Mouse (Mus musculus) layer of hippocampus, adult 9-11 months (tissue): Measurements from ENCODE around the gene Tpr.

ENCODE experiments used
- DNase-seq: peaks from one replicate; pipeline ENCODE4 v3.0.0; 2022

The Tpr gene

GRCm38 (mm10) chr1:150392638-150393487 is at the start of gene Tpr, which contains the start of gene Odr4:
Tpr (plus strand) TSS chr1:150392838.
Odr4 (minus strand) TSS chr1:150393080.
- DNase-seq, result peak; percentile 99

DNA sequence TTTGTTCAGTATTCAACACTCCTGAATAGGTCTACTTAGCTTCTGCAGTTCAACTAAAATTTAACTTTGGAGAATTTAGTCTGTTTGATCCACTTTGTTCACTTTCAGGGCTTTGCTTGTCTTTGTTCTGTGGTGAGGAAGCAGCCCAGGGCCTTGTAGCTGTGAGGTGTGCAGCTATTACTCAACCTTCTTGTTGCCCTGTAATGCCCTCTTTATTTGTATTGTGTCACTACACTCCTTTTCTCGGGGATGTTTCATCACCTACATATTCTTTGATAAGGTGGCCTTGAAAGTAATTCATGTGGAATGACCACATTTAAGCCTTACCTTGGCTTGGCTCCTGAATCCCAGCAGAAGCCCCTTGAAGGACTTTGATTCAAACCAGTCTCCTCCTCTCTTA is 31.8 kb upstream of the Tpr start:
- DNase-seq, result no peak

DNA sequence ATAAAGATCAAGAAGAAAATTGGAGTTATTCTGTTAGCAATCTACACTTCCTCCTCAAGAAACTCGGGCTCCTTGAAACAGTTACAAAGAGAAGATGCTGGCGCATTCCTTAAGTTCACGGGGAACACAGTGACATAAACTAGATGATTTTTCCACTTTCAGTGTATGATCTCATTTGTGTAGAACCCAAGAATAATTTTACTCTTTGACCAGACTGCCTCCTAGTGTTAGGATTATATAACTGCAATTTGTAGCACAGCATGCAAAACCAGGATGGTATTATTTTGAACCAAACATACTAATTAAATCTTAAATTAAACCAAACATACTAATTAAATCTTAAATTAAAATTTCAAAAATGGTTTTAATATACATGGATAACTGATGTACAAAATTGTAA is 19.7 kb upstream of the Tpr start:
- DNase-seq, result no peak

GRCm38 (mm10) chr1:150374247-150374646 is 18.4 kb upstream of the Tpr start:
- DNase-seq, result no peak

GRCm38 (mm10) chr1:150384138-150384537 is 8.5 kb upstream of the Tpr start:
- peak; percentile 56 for DNase-seq

- DNase-seq, result no peak
Observed at GRCm38 (mm10) chr1:150387572-150387971, 5.1 kb upstream of the Tpr start.

- no peak for DNase-seq
Observed at GRCm38 (mm10) chr1:150389390-150390129, 3.1 kb upstream of the Tpr start.

GRCm38 (mm10) chr1:150391931-150392637 is 554 bp upstream of the Tpr start:
- no peak for DNase-seq

DNA sequence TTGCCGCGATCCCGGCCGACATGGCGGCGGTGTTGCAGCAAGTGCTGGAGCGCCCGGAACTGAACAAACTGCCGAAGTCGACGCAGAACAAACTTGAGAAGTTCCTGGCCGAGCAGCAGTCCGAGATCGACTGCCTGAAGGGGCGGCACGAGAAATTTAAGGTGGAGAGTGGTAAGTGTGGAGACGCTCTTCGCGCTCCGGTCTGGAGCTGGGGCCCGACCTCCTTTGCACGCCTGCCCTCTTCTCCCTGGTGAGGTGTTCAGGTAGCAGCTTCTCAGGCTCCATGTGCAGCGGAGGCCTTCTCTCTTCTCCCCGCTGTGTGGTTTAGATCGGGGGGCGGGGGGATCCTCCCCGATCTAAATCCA is 832 bp downstream of the Tpr start:
- no peak for DNase-seq

- no peak for DNase-seq
Observed at GRCm38 (mm10) chr1:150396001-150396400, 3.4 kb downstream of the Tpr start.

- DNase-seq, result no peak
Observed at GRCm38 (mm10) chr1:150403914-150404313, 11.3 kb downstream of the Tpr start.

- DNase-seq, result no peak
Observed at GRCm38 (mm10) chr1:150404555-150404954, 11.9 kb downstream of the Tpr start.

GRCm38 (mm10) chr1:150407285-150407684 is 14.6 kb downstream of the Tpr start:
- no peak for DNase-seq

DNA sequence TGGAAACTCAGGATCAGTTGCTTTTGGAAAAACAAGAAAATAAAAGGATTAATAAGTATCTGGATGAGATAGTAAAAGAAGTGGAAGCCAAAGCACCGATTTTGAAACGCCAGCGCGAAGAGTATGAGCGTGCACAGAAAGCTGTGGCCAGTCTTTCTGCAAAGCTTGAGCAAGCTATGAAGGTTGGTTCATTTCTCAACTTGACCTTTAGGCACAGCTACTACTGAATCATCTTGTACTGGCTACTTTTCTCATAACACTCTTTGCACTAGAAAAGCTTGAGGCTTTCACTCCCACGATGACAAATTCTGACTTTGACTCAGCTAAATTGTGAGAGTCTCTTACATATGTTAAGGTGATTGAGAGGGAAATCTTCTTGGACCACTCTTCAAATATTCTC is 17.4 kb downstream of the Tpr start:
- DNase-seq, result no peak

DNA sequence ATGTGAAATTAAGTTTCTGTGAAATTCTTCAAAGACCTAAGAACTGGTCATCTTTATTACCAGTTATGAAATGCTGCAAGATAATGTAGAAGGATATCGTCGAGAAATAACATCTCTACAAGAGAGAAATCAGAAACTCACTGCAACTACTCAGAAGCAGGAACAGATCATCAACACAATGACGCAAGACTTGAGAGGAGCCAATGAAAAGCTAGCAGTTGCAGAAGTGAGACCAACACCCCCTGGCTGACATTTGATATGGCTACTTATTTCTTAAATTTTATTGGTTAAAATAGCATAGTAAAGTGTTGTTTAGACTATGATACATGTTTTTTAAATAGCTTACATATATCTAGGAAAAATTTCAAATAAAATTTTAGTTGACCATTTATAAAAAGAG is 23.4 kb downstream of the Tpr start:
- DNase-seq, result no peak

- no peak for DNase-seq
Observed at GRCm38 (mm10) chr1:150418426-150418825, 25.8 kb downstream of the Tpr start.

- DNase-seq, result no peak
Observed at GRCm38 (mm10) chr1:150425665-150426064, 33.0 kb downstream of the Tpr start.

DNA sequence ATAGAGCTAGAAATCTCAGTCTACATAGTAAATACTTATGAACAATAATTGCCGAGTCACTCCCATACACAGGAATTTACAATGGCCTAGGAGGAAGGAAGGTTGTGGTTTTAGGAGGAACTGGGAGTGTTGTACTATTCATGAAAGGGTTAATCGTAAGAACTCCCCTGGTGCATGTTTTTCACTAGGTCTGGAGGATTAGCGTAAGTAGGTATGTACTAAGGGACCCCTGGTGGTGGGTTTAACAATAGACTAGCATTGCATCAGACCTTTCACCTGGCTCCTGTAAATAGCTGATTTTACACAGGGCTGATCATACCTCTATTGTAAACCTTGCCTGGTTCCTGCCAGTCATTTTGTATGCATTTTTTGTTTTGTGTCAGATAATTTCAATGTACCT is 33.6 kb downstream of the Tpr start:
- no peak for DNase-seq

DNA sequence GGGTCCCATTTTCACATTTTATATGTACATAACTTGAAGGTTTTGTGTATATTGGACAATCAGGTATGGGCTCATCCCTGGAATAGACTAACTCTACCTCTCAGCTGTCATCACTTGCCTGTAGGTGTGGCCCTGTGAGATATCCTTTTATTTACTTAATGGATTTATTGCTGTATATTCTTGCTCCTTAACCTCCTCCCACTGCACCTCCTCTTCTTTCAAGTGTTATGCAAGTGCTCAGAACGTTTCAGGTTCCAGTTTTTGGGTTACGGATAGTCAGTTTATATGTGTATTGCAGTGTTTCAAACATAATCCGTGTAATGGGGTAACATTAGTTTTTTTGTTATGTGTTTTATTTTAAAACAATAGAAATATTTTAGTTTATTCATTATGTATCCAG is 46.0 kb downstream of the Tpr start:
- DNase-seq, result no peak

DNA sequence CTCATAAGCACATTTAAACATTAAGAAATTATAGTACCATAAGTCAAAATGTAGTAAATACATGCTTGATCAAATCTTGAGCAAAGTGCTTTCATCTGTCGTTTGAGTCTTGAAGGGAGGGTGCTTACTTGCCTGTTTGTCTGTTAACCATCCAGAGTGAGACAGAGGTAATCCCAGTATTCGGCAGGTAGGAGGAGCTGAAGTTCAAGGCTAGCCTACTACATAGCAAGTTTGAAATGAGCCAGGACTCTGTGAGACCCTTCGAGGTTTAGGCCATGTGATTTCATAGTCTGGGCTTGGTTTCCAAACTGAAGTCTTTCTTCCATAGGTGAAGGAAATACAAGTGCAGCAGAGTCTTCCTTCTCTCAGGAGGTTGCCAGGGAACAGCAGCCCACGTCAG is 49.1 kb downstream of the Tpr start:
- no peak for DNase-seq

DNA sequence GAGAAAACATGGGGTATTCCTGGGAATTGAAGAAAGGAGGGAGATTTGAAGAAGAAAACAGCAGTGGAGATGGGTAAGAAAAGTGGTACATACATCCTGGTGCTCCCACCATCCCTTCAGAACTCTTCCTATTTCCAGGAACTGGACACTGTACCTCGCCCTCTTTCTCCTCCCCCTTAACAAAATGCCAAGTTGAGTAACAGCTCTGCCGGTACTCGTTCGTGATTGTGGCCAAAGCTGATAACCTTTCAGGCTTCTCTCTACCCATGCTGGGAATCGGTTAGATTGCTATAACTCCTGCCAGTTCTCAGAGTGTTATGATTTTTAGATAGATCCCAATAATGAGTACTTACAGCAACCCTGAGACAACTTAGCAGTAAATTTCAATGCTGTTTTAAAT is 66.3 kb downstream of the Tpr start:
- no peak for DNase-seq

GRCm38 (mm10) chr1:150459599-150459998 is 67.0 kb downstream of the Tpr start:
- DNase-seq, result no peak

DNA sequence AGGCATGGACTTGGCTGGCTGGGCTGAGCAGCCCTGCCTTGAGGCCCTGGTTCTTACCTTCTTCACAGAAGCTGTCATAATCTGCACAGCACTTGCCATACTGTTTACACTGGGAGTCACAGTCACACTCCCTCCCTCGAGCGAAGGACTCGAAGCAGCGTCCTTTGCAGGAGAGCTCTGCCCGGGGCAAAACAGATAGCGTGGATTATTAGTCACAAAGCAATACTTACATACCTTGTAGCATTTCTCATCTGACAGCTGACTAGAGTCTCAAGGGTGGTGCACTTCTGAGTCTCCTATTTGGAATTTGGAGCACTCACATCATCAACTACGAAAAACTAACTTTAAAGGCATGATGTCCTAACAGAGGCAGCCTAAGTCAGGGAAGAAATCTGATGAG is 68.0 kb downstream of the Tpr start:
- DNase-seq, result no peak

DNA sequence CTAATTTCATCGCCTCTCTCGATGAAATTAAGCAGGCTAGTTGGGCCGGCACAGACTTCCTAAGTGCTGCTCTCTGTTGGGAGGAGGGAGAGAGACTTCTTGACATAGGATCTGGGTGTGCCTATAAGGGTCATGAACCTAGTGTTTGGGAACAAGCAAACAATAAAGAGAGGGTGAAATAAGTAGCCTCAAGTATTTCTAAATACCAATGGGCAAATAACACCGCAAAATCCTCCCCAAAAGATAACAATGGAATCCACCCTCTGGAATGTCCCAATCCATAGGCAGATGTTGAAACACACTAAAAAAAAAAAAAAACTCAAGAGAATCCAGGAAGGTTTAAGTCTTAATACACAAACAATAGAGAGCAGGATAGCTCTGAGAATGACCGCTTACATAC is 70.4 kb downstream of the Tpr start:
- DNase-seq, result no peak
